Mouse (Mus musculus) mammary gland, adult 2 months (tissue): ENCODE data around the gene Gnat1. TPM values are rescaled to one million over a fixed set of nuclear protein-coding genes. Genes with fewer than 3 reads are reported as not detected.

Experiments
- polyA plus RNA-seq: library from polyadenylated mRNA; depleted of rRNA; stranded (reverse); fragments of >200 nt; gene quantifications from 2 replicates; pipeline ENCODE4 v1.2.3, GENCODE M21; 2012; ENCODE audit warnings: low replicate concordance; rRNA removed

The Gnat1 gene
- 0.06 TPM in 1 of 2 replicates, not detected in the other for polyA plus RNA-seq

GRCm38 (mm10) chr9:107679501-107679900, at the start of gene Gnat1:
Gene Gnat1, minus strand, starts transcription at chr9:107679712.

GRCm38 (mm10) chr9:107709697-107710483, 30.4 kb upstream of the Gnat1 start, which contains the start of gene Sema3f:
Gene Sema3f, minus strand, starts transcription at chr9:107710475.

GRCm38 (mm10) chr9:107669480-107669945, 10.0 kb downstream of the Gnat1 start, which contains the start of gene Slc38a3:
Gene Slc38a3, minus strand, starts transcription at chr9:107669530.

GRCm38 (mm10) chr9:107635279-107636028, 44.1 kb downstream of the Gnat1 start, which contains the start of gene Gnai2:
Gene Gnai2, minus strand, starts transcription at chr9:107635367.

Other genes starting within 250 kb of the Gnat1 start
- gene Tmem115, start 145.8 kb downstream of the Gnat1 start, polyA plus RNA-seq, result 52.8 and 69.9 TPM in 2 replicates
- 42.9 and 53.0 TPM in 2 replicates for gene Cyb561d2, start 137.5 kb downstream of the Gnat1 start, polyA plus RNA-seq
- gene Nprl2, start 137.5 kb downstream of the Gnat1 start, polyA plus RNA-seq, result 30.3 and 52.5 TPM in 2 replicates
- gene Zmynd10, start 132.4 kb downstream of the Gnat1 start, polyA plus RNA-seq, result 0.27 and 0.43 TPM in 2 replicates
- 27.1 and 27.4 TPM in 2 replicates for gene Rassf1, start 128.2 kb downstream of the Gnat1 start, polyA plus RNA-seq
- 71.7 and 73.9 TPM in 2 replicates for gene Tusc2, start 116.5 kb downstream of the Gnat1 start, polyA plus RNA-seq
- gene Hyal2, start 111.8 kb downstream of the Gnat1 start, polyA plus RNA-seq, result 68.1 and 108 TPM in 2 replicates
- gene Hyal1, start 102.8 kb downstream of the Gnat1 start, polyA plus RNA-seq, result 13.5 and 19.6 TPM in 2 replicates
- gene Naa80, start 100.8 kb downstream of the Gnat1 start, polyA plus RNA-seq, result 95.4 and 131 TPM in 2 replicates
- 2.0 and 3.1 TPM in 2 replicates for gene Hyal3, start 98.9 kb downstream of the Gnat1 start, polyA plus RNA-seq
- gene Ifrd2, start 92.1 kb downstream of the Gnat1 start, polyA plus RNA-seq, result 47.1 and 51.8 TPM in 2 replicates
- gene Sema3b, start 70.5 kb downstream of the Gnat1 start, polyA plus RNA-seq, result 26.3 and 36.9 TPM in 2 replicates
- 728 and 772 TPM in 2 replicates for gene Gnai2, start 44.3 kb downstream of the Gnat1 start, polyA plus RNA-seq
- gene Slc38a3, start 10.2 kb downstream of the Gnat1 start, polyA plus RNA-seq, result 13.1 and 66.0 TPM in 2 replicates
- 59.1 and 84.4 TPM in 2 replicates for gene Sema3f, start 30.8 kb upstream of the Gnat1 start, polyA plus RNA-seq
- gene Rbm5, start 91.3 kb upstream of the Gnat1 start, polyA plus RNA-seq, result 75.3 and 160 TPM in 2 replicates
- gene Rbm6, start 193.5 kb upstream of the Gnat1 start, polyA plus RNA-seq, result 12.7 and 27.8 TPM in 2 replicates
- gene Mon1a, start 208.4 kb upstream of the Gnat1 start, polyA plus RNA-seq, result 37.2 and 51.7 TPM in 2 replicates
- gene Mst1r, start 227.2 kb upstream of the Gnat1 start, polyA plus RNA-seq, result 25.5 and 40.2 TPM in 2 replicates
- not detected in 2 replicates for gene Actl11, start 248.8 kb upstream of the Gnat1 start, polyA plus RNA-seq